Mouse (Mus musculus): ENCODE data around the gene Ehbp1l1. TPM values are rescaled to one million over a fixed set of nuclear protein-coding genes. Genes with fewer than 3 reads are reported as not detected.

The Ehbp1l1 gene
- total RNA-seq (2014; fragmentation: Nextera tagmentation) (20.8 and 34.1 TPM in 2 replicates), total RNA-seq (2017) (45.5 and 45.7 TPM in 2 replicates), polyA plus RNA-seq (2012) (85.9 and 88.3 TPM in 2 replicates)

DNA sequence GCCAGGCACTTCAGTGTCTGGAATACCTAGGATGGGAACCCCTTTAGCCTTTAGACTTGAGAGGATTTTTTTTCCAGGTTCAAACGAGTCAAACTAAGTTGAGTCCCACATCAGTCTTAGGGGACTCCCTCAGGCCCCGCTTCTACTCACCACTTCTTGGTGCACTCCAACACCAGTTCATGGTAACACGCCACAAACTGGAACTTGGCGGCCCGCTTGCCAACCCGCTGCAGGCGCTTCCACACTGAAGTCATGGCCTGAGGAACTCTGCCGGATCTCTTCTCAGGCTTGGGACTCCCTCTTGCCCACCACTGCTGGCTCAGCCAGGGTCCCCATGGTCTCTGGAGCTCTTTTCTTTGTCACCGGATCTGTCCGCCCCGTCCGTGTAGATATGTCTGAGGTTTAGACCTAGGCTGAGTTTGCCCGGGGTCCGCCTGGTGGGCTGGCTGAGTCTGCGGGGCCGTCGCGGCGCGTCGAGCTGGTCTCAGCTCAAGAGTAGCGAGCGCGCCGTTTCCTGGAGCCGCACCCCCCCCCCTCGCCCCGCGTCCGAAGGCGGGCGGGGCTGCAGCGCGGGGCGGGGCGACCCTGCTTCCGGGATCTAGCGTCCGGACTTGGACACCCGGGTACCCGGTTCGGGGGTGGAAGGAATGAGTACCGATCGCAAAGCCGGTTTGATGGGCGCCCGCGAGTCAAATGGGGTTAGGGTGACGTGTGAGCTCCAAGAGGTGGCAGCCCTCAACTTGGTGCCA lies at the start of gene Ehbp1l1:
Gene Ehbp1l1, minus strand, starts transcription at position 551 of the 749 bp plus-strand sequence.
- no peak for ATAC-seq (ENCODE audit: extremely low read depth, insufficient number of reproducible peaks, low FRiP score, poor library complexity, severe bottlenecking)
- Histone ChIP-seq H3K36me3 (replicated peaks) (peaks cover 59% of the 10 kb centered on the region), H3K4me1 (ENCODE audit: insufficient read depth, low read depth, low read length) (peaks cover 91% of the 10 kb centered on the region), H3K9me3 (replicated peaks) (no peaks in the 10 kb centered on the region), H3K4me3 (ENCODE audit: low read depth, low read length) (peak within 1 kb of the TSS; percentile 86), H3K27me3 (ENCODE audit: insufficient read depth, low read length) (no peaks in the 10 kb centered on the region)
- TF ChIP-seq GATA1 (IDR thresholded peaks at IDR 0.05; ENCODE audit: borderline replicate concordance, low read length) (no peak), TAL1 (conservative IDR thresholded peaks at IDR 0.05; ENCODE audit: low read depth, low read length) (no peak), GATA2 (IDR thresholded peaks at IDR 0.05; ENCODE audit: borderline replicate concordance, low read depth, low read length) (no peak), CTCF (IDR thresholded peaks at IDR 0.05; ENCODE audit: low read depth, low read length) (no peak), POLR2AphosphoS5 (IDR thresholded peaks at IDR 0.05; ENCODE audit: insufficient replicate concordance, low read depth, low read length) (no peak)
- DNase-seq (ENCODE audit: low spot score), result peak; percentile 80

DNA sequence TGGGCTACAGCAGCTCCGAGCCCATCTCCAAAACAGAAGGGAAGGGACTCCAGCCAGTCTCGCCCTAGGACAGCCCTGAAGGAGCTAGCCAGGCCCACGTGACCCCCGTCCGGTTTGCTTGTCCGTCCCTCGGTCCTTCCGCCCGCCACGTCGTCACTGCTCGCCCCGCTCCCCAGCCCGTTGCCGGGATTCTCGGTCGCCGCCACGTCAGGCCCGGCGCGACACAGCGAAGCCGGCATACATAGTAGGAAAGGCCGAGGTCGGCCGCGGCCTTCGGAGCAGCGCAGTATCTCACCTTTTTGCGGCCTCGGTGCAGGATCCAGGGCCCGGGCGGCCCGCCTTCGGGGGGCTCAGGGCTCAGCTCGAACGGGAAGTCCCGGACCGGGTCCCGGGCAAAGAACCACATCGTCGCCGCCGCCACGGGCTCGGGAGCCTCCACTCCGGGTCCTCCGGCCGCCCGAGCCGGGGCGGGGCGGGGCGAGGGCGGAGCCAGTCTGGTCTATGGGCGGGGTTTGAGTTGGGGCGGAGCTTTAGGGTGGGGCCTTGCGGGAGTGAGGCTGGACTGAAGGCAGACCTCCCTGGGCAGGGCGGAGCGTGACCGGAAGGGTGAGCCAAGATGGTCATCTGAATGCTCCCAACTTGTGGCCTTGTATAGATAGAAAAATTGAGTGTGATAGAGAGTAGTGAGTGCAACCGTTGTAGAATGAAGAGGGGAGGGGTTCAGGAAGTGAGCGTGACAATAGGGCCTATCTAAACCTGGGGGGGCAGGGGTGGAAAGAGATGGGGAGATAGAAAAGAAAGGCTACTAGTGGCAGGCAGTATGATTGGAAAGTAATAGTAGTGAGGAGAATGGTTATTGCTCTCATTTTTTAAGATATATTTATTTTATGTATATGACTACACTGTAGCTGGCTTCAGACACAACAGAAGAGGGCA lies 45.1 kb upstream of the Ehbp1l1 start, which contains the start of gene Scyl1:
Gene Scyl1, minus strand, starts transcription at position 495 of the 936 bp plus-strand sequence.
- Histone ChIP-seq H3K4me1 (ENCODE audit: insufficient read depth, low read depth, low read length) (peaks cover 28% of the 10 kb centered on the region), H3K4me3 (ENCODE audit: low read depth, low read length) (peak within 1 kb of the TSS; percentile 90), H3K36me3 (replicated peaks) (peaks cover 42% of the 10 kb centered on the region), H3K9me3 (replicated peaks) (no peaks in the 10 kb centered on the region), H3K27me3 (ENCODE audit: insufficient read depth, low read length) (no peaks in the 10 kb centered on the region)
- peak; percentile 96 for DNase-seq (ENCODE audit: low spot score)
- peak; percentile 88 for ATAC-seq (ENCODE audit: extremely low read depth, insufficient number of reproducible peaks, low FRiP score, poor library complexity, severe bottlenecking)
- TF ChIP-seq GATA1 (IDR thresholded peaks at IDR 0.05; ENCODE audit: borderline replicate concordance, low read length) (no peak), POLR2AphosphoS5 (IDR thresholded peaks at IDR 0.05; ENCODE audit: insufficient replicate concordance, low read depth, low read length) (no peak), CTCF (IDR thresholded peaks at IDR 0.05; ENCODE audit: low read depth, low read length) (no peak), TAL1 (conservative IDR thresholded peaks at IDR 0.05; ENCODE audit: low read depth, low read length) (no peak), GATA2 (IDR thresholded peaks at IDR 0.05; ENCODE audit: borderline replicate concordance, low read depth, low read length) (no peak)

DNA sequence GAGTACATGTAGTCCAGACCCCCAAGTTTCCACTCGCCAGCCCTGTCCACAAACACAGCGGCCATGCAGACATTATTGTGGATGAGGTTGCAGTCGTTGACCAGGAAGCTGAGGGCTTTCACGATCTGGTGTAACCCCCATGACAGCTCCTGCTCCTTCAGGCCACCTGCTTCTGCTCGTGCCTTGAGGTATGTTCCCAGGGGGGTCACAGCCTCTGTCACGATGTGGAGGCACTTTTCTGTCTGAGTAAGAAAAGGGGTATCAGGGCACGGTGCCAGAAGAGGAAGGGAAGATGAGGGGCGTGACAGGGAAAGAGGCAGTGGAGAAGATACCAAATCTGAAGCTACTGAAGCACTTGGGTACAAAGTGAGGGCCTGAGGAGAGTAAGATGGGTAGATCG lies 44.2 kb upstream of the Ehbp1l1 start:
- peaks cover 51% of the 10 kb centered on the region for H3K36me3 ChIP-seq (replicated peaks)
- ATAC-seq (ENCODE audit: extremely low read depth, insufficient number of reproducible peaks, low FRiP score, poor library complexity, severe bottlenecking), result no peak
- no peaks in the 10 kb centered on the region for H3K9me3 ChIP-seq (replicated peaks)
- no peak for DNase-seq (ENCODE audit: low spot score)
- H3K4me3 ChIP-seq (ENCODE audit: low read depth, low read length), result peak overlapping the region; percentile 90
- TF ChIP-seq GATA1 (IDR thresholded peaks at IDR 0.05; ENCODE audit: borderline replicate concordance, low read length), result no peak
- no peak for TF ChIP-seq TAL1 (conservative IDR thresholded peaks at IDR 0.05; ENCODE audit: low read depth, low read length)
- no peak for TF ChIP-seq POLR2AphosphoS5 (IDR thresholded peaks at IDR 0.05; ENCODE audit: insufficient replicate concordance, low read depth, low read length)
- no peak for TF ChIP-seq CTCF (IDR thresholded peaks at IDR 0.05; ENCODE audit: low read depth, low read length)
- no peaks in the 10 kb centered on the region for H3K27me3 ChIP-seq (ENCODE audit: insufficient read depth, low read length)
- peaks cover 28% of the 10 kb centered on the region for H3K4me1 ChIP-seq (ENCODE audit: insufficient read depth, low read depth, low read length)

DNA sequence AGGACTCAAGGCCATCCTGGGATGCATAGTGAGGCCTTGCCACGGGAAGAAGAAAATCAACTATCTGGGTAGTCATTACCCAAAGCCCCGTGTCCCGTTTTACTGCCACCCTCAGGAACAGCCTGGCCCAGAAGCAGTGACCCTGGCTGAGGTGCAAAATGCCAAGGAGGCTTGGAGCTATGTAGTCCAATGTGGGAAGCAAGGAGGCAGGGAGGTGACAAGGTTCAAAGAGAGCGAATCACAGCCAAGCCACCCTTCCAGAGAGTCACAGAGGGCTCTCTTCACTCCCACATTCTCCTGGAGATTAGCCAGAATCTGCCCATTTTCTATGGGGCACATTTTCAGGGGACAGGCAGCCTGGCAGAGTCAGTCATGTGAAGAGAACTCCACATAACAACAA lies 41.2 kb upstream of the Ehbp1l1 start:
- H3K4me3 ChIP-seq (ENCODE audit: low read depth, low read length), result no peak overlapping the region
- peaks cover 80% of the 10 kb centered on the region for H3K36me3 ChIP-seq (replicated peaks)
- no peak for ATAC-seq (ENCODE audit: extremely low read depth, insufficient number of reproducible peaks, low FRiP score, poor library complexity, severe bottlenecking)

DNA sequence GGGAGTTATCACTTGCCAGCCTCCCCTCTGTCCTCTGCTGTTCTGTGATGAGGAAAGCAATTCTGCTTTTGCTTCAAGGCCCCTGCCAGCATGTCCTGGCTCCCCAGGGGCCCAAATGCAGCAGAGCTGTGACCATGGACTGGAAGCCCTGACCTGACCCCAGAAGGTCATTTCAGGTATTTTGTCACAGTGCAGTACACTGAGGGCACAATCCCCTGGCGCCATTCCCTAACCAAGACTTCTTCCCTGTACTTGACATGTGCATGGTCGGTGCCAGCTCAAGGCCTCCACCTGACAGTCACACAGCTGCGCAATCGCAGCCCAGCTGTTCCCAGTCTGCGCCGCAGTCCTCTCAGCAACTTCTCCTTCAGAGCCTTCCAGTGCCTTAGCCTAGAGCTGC lies 37.0 kb upstream of the Ehbp1l1 start:
- Histone ChIP-seq H3K36me3 (replicated peaks) (peaks cover 99% of the 10 kb centered on the region), H3K27me3 (ENCODE audit: insufficient read depth, low read length) (no peaks in the 10 kb centered on the region), H3K9me3 (replicated peaks) (no peaks in the 10 kb centered on the region), H3K4me3 (ENCODE audit: low read depth, low read length) (no peak overlapping the region), H3K4me1 (ENCODE audit: insufficient read depth, low read depth, low read length) (0 out of 2 replicates have a peak, but pooled peaks cover 3% of the 10 kb centered on the region)
- ATAC-seq (ENCODE audit: extremely low read depth, insufficient number of reproducible peaks, low FRiP score, poor library complexity, severe bottlenecking), result no peak
- TF ChIP-seq TAL1 (conservative IDR thresholded peaks at IDR 0.05; ENCODE audit: low read depth, low read length) (no peak), GATA2 (IDR thresholded peaks at IDR 0.05; ENCODE audit: borderline replicate concordance, low read depth, low read length) (no peak), POLR2AphosphoS5 (IDR thresholded peaks at IDR 0.05; ENCODE audit: insufficient replicate concordance, low read depth, low read length) (no peak), GATA1 (IDR thresholded peaks at IDR 0.05; ENCODE audit: borderline replicate concordance, low read length) (no peak), CTCF (IDR thresholded peaks at IDR 0.05; ENCODE audit: low read depth, low read length) (no peak)
- DNase-seq (ENCODE audit: low spot score), result no peak

More for the DNA sequence above, 41.2 kb upstream of the Ehbp1l1 start:
- TF ChIP-seq GATA2 (IDR thresholded peaks at IDR 0.05; ENCODE audit: borderline replicate concordance, low read depth, low read length) (no peak), POLR2AphosphoS5 (IDR thresholded peaks at IDR 0.05; ENCODE audit: insufficient replicate concordance, low read depth, low read length) (no peak), TAL1 (conservative IDR thresholded peaks at IDR 0.05; ENCODE audit: low read depth, low read length) (no peak), GATA1 (IDR thresholded peaks at IDR 0.05; ENCODE audit: borderline replicate concordance, low read length) (no peak), CTCF (IDR thresholded peaks at IDR 0.05; ENCODE audit: low read depth, low read length) (no peak)
- Histone ChIP-seq H3K27me3 (ENCODE audit: insufficient read depth, low read length) (no peaks in the 10 kb centered on the region), H3K4me1 (ENCODE audit: insufficient read depth, low read depth, low read length) (peaks cover 28% of the 10 kb centered on the region), H3K9me3 (replicated peaks) (no peaks in the 10 kb centered on the region)
- no peak for DNase-seq (ENCODE audit: low spot score)

All from G1E (cell line).